Mouse (Mus musculus): ENCODE data around the gene Gale.

DNA sequence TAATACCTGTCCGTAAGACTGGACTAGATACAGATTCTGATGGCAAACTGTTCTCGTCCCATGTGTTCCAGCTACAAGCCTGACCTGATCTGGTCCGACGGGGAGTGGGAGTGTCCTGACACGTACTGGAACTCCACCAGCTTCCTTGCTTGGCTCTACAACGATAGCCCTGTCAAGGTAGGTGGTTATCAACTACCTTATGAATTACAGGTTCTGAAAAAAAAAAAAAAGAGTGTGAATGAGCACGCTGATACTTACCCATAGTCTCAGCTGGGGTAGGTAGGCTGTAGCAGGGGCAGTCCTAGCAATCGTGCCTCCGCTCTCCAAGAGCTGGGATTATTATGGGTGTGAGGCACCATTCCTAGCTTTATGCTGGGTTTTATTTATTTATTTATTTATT is 33.7 kb upstream of the Gale start:
- TF ChIP-seq POLR2A (IDR thresholded peaks at IDR 0.05; ENCODE audit: low read depth, low read length): no peak
- TF ChIP-seq ZNF384 (IDR thresholded peaks at IDR 0.05; ENCODE audit: low read depth, low read length): no peak
- TF ChIP-seq ZKSCAN1 (IDR thresholded peaks at IDR 0.05; ENCODE audit: borderline replicate concordance, low read depth, low read length): no peak
- TF ChIP-seq ZMIZ1 (IDR thresholded peaks at IDR 0.05; ENCODE audit: low read depth, low read length): no peak
- TF ChIP-seq CHD1 (IDR thresholded peaks at IDR 0.05; ENCODE audit: low read depth, low read length): no peak
- no peak for TF ChIP-seq CTCF (conservative IDR thresholded peaks at IDR 0.05 in 1 of 2, IDR thresholded peaks at IDR 0.05 in 1 of 2; ENCODE audit: low read depth in 2 of 2, low read length in 2 of 2)

Measured in CH12.LX (cell line).